Mouse (Mus musculus) T-cell, adult 2 months (primary cell): ENCODE data around the gene Pex5.

Source experiments
- DNase-seq: peaks from one replicate; pipeline ENCODE4 v3.0.0; 2022; ENCODE audit warnings: low spot score

The Pex5 gene

DNA sequence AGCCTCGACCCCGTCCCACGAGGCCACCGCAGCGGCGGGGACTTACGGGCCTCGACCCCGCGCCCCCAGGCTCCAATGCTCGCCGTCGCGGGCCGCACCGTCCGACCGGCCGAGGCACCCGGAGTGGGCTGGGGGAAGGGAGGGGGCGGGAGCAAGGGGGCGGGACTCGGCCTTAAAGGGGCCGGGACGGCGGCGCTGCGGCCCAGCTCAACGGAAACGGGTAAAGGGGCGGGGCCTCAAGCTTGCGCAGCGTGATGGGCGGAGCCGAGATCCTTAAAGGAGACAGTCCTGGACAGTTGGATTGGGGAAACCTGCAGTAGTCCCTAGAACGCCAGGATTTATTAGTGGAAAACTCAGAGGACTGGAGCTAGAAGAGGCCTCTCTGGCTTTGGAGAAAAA is at the start of gene Pex5:
Gene Pex5 (minus strand): TSS at position 141 of the 399 bp plus-strand sequence.
- peak; percentile 85 for DNase-seq

DNA sequence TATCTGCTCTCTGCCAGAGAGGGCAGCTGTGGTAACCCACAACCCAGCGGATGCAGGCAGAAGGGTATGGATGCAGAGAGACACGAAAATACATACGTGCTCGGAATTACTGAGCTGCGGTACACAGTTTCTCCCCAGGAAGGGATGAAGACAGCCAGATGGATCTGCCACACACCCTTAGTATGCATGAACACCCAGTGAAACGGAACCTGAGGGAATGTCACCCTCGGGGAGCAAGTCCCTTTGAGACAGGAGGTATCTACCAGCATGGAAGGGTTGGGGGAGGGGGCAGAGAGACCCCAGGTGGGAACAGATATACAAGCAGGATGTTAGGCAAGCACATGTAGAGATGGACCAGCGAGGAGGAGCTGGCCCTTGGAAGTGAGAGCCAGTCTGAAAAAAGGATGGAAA is 49.0 kb upstream of the Pex5 start:
- peak; percentile 42 for DNase-seq

DNA sequence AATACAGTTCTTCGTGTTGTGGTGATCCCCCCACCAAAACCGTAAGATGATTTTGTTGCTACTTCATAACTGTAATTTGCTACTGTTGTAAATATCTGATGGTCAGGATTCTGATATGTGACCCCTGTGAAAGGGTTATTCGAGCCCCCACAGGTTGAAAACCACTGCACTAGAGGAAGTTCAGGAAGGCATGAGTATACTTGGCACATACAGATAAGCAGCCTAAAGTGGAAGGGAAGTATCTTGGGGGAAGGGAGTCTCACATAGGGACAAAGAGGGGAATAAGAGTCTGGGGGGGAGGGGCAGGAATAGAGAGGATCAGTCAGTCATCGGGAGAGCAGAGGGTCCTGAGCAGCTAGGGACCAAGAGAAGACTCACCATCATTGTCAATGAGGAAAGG is 44.5 kb upstream of the Pex5 start:
- no peak for DNase-seq

DNA sequence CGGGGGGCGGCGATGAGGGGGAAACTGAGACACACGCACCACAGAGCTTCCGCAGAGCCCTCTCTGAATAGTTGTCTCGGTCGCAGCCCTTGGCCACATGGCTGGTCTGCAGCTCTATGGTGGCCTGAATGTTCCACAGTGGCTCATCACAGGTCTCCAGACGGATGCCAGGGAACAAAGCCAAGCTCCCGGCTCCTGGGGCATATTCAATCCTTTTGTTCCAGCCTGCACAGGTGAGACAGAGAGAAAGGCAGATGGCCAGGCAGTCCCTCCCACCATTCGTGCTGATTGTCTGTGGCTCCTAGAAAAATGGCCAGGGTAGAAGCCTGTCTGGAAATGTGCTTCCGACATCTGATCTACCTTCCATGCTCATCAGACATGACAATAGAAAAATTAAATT is 43.6 kb upstream of the Pex5 start:
- no peak for DNase-seq

DNA sequence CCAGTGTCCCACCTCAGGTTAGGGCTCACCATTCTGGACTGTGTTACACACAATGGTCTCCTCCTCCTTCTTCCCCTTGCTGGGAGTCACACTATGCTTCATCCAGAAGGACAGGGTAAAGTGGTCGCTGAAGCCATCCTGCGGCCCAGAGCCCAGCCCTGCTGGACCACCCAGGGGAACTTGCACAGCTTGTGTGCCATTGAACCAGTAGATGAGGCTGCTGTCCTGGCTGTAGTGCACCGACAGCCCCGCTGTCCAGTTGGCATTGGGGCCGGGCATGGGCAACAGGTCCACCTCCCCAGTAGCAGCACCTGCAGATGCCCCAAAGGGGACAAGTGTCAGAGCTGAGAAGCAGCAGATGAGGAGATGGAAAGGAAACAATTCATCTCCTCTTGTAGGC is 43.0 kb upstream of the Pex5 start:
- no peak for DNase-seq

DNA sequence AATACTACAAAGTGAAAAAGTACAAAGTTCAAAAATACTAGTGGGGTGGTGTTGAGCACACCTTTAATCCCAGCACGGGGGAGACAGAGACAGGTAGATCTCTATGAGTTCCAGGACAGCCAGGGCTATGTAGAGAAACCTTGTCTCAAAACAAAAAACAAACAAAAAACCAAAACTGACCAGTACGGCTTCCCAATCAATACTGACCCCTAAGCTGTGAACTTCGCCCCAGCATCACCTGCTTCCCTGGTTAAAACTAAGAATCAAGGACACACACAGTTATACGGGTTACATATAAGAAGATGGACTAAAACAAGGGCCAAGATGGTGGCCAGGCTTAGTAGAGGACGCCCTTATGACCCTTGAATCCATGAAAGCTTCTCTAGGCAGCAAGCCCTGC is 41.4 kb upstream of the Pex5 start:
- no peak for DNase-seq

DNA sequence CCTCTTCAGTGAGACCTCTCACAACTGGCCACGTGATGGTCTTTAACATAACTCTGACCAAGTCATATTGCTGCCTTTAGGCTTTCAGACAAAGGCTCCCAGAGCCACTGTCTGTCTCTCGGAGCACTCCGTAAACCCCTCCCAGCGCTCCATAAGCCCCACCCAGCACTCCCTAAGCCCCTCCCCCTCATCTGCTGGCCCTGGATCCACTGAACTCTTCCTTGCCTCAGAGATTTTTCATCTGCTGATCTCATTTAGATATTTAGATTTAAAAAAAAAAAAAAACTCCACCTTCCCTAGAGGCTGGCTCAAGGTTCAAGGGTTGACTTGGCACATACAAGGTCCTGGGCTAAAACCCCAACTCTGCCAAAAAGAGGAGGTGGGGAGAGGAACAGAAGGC is 38.9 kb upstream of the Pex5 start:
- no peak for DNase-seq

DNA sequence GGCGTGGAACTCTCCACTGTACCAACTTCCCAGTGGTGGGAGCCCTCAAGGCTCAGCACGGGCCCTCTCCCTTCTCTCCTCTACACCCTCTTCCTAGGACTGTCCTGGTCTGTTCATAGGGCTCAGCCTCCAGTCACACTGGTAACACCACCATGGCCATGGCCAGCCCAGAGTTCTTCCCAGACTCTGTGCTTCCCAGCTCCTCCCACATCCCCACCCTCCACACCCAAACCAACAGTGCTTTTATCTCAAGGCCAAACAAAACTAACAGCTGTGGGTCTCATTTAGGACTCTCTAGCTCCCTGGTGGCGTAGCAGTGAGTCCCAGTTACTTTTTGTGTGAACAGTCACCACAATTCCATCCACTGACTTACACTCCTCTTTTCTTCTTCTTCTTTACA is 37.1 kb upstream of the Pex5 start:
- no peak for DNase-seq

DNA sequence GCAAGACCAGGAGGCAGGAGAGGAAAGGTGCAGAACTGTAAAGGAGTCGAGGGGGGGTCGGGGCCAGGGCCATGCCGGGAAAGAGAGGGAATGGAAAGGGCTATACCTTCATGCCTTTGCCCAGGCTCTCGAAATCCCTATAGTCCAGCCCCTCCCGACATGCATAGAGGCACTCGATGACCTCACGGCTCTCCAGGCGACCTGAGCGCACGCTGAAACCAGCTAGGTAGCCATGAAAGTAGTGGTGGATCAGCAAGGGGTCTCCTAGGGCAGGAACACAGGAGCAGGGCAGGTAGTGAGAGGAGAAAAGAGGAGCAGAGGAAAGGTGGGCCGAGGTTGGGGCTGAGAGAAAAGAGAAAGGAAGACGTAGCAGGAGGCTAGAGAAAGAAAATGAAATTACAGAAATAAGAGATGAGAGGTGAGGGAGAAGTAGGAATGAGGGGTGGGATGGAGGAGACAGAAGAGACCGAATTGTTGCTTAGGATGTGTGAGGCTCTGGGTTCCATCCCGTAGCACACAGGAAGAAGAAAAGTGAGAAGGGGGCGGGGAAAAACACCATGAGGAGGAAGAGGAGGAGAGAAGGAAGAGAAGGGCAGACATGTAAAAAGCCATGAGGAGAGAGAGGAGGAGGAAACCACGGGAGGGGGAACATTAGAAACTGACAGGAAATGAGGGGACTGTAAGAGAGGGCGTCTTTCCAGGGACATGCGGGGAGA is 35.0 kb upstream of the Pex5 start:
- DNase-seq = no peak

DNA sequence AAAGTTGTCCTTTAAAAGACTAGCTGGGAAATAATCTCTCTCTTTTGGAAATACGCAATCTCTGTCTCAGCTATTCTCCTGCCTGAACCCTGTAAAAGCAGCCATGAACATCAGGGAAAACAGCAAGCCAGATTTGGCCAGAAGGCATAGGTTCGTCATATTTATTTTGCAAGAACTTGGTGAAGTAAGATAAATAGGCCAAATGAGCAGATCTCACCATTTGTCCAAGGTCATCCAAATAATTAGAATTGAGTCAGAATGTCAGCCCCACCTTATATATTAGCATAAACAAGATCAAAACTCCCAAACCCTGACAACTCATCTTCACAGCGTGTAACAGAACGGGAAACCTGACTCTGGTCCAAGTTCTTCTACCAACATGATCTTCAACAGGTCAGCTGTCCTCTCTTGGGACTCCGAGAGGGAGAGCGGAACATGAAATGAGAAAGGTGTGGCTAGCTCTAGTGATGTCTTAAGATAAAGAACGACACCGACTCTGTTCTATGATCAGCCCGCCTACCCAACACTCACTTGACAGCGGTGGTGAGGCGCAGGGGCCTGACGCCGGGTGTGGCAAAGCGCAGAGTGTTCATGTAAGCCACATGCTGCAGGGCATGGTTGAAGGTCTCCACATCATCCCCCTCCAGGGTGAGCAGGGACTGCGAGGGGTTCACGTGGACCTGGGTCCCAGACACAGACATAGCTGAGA is 34.2 kb upstream of the Pex5 start:
- no peak for DNase-seq

DNA sequence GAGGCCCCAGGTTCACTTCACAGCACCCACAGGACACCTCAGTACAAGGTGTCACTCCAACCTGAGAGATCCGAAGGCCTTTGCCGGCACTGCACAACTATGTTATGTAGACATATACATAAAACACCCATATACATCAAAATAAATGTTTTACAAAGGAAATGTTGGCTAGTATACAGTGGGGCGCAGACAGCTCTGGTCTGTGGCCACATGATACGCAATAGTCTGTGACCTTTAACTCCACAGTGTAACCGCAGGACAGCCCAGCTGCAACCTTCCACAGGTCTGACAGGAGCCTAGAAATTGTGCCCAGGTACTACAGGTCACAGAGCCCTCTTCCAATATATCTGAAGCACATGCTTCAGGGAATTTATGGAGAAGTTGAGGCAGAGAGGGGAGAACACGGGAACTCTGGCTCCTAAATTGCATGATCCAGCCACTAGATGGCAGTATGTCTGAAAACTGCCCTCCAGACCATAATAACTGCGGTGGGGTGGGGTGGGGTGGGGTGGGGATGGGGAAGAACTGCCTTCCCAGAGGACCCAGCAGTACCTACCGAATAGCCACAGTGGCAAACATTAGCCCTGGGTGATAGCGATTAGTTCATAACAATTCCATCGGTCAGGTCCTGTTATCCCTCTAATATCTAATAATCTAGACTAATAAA is 33.5 kb upstream of the Pex5 start:
- no peak for DNase-seq

DNA sequence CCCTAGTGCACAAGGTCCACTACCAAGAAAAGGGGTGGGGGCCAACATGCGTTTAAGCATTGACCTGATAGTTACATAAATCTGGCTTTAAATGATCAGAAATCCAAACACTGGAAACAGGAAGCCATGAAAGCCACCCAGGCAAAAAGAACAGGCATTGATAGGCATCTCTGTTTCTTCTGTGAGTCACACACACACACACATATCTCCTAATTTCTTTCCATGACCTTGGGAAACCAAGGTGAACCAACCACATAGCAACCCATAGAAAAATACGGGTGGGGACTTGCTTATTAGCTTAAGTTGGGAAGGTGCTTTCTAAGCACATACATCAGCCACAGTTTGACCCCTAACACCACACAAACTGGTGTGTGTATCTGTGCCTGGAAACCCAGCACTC is 32.5 kb upstream of the Pex5 start:
- DNase-seq = no peak

DNA sequence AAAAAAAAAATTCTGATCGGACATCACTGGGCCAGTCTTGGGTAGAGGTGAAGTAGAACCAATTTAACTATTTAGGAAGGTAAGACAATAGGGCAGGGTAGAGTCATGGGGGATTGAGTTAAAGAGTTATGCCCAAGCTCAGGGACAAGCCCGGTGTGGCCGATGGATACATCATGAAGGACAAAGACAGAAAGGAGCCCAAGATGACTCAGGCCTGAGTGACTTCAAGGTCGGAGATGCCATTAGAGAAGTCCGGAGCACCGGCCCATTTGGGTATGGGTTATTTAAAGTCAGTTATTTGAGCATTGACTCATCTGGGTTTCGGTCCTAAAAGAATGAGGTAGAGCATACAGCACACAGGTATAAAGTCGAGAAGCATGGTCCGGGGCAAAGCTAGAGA is 31.6 kb upstream of the Pex5 start:
- no peak for DNase-seq

DNA sequence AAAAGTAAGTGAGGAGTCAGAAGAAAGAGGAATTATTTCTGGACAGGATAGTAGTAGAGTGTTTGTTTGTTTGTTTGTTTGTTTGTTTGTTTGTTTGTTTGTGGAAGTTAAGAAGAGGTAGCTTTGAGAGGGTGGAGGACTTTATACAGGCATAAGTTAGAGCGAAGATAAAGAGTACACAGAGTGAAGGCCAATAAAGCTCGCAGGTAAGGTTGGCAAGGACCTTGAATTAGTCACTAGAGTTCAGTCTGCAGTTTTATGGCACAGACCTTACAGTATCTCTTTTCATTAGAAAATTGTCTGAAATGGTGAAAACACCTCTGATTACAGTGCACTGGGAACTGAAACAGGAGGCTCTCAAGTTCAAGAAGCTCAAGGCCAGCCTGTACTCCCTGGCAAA is 31.2 kb upstream of the Pex5 start:
- DNase-seq = no peak

DNA sequence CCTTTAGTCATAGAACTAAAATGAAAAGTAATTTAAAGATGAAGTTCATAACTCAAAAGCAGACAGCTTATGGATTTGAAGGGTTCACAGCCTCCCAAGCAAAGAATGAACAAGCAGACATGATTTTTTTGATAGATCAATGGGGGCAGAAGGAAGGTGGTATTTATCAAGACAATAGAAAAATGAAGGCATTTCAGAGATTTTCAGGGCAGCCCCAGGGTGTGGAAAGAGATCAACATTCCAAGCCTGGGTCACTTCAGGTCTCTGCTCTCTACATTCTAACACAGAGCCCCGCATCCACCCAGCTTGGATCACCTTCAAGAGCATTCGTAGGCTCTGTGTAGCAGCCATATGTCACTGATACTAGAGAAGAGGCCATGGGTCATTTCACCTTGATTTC is 28.5 kb upstream of the Pex5 start:
- DNase-seq = no peak

DNA sequence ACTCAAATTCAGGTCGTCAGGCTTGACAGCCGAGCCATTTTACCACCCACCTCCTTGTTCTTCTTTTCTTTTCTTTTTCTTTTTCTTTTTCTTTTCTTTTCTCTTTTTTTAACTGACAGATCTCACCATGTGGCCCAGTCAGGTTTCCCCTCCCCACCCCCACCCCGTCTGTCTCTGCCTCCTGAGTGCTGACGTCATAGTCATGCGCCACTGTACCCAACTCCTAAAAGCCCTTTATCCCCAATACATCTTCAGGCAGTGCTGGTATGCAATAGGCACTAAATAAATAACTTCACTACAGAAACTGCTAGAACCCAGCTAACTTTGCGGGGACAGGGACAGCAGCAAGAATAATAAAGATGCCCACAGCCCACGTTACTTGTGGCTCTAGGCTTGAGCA is 21.4 kb upstream of the Pex5 start:
- DNase-seq = no peak

DNA sequence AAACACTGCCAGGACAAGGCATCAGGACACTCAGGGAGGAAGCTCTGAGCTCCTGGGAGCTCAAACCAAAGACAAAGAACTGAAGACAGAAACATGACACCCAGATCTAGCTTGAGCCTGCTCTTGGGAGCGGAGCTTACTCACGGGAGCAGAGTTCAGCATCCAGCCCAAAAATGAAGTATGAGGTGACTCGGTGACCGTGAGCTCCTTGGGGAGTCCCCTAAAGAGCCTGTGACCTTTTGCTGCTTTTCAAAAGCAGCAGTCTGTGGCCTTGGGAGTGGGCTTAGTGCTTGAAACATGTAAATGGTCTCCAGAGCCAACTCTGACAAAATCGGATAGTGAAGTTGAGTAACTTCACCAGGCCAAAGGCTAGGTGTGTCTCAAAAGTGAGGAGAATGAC is 20.3 kb upstream of the Pex5 start:
- DNase-seq = no peak

DNA sequence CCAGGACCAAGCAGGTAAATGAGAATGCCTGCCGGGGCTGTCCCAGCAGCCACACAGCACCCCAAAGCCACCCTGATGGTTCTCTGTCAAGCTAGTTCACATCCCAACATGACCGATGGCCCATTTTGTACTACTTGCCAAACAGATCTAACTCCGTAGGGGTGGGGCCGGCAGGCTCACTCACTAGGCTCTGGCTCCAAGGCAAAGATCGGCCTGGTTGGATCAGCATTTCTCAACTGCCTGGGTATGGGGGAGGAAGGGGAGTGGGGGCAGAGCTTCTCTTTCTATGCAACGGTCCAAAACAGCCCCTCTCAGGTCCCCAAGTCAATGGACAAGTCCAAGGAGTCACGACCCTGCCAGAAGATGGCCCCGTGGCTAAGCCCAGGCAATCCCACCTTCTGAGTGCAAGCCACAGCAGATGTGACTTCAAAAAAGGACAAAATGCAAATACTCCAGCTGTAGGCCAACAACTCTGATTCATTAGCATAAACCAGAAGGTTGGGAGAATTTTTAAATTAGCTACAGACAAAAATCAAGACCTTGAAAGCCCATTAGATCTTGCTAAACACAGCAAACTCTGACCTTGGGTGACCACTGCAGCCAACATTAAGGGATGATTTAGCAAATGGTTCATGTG is 18.9 kb upstream of the Pex5 start:
- DNase-seq = no peak

DNA sequence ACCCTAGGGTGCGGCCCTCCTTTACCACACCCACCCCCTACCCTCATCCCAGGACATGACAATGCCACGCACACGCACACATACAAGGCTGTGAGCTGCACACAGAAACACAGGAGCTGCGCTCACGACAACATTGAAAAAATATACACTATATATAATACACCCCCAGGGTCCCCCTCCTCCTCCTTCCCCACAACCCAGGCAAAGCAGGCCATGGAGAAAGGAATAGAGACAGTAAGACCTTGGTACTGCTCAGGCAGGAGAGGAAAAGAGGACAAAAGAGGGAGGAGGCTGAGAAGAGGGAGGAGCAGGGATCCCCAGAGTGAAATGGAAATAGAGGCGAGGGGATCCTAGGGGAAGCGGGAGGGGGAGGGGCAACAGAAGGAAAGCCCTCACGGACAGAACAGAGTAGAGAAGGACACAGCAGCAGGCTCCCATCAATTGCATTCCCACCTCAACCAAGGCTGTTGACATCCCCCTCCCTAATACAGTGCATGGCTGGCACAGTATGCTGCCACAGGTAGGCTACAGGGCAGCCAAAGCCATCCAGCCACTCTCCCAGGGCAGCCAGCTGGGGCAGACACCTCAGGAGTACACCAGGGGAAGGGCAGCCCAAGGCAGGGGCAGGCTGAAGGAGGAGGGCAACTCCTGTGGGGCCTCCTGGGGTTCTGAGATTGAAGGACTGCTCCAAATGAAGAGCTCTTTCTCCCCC is 16.1 kb upstream of the Pex5 start:
- DNase-seq = no peak

DNA sequence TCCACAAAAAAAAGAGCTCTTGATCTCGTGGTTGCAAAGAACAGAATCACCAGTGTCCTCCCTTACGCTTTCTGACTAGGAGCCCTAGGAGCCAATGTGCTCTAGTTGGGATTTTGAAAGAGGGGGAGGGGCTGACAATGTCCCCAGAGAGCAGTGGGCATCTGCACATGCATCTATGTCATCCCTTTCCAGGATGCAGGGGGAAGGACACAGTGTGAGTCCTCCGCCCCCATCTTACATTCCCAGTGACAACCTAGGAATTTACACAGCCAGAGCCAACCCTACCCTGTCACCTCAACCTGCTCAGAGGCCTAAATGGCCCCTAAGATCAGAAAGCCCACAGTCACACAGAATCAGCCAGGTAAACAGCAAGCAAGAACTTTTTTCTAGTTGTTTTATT is 15.5 kb upstream of the Pex5 start:
- no peak for DNase-seq

DNA sequence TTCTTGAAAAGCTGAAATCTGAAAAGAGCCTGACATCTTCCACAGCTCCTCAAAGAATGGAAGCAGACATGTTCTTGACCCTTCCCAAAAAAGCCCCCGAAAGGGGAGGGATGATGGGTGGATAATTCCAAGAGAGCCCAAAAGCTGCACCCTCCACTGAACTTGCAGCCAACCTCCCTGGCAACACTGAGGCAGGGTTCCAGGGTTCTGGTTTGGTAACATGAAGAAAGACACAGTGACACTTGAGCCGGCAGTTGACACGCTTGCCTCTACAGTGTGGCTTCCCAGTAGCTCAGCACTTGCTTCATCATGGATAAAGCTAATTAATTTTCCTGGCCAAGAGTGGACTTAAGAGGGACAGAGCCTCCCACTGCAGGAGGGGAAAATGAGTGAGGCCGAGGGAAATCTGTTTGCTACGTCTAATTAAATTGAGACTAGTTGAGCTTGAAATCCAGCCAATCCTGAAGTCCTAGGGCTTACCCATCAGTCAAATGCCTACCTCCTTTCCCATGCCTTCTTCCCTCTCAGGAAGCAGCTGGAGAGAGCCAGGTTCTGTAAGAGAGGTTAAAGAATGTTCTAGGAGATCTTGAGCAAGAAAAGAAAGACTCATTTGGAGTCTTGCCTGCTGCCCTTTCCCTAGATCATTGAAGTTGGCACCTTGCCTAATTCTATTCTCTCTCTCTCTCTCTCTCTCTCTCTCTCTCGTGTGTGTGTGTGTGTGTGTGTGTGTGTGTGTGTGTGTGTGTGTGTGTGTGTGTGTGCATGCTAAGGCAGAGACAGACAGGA is 13.1 kb upstream of the Pex5 start:
- no peak for DNase-seq

DNA sequence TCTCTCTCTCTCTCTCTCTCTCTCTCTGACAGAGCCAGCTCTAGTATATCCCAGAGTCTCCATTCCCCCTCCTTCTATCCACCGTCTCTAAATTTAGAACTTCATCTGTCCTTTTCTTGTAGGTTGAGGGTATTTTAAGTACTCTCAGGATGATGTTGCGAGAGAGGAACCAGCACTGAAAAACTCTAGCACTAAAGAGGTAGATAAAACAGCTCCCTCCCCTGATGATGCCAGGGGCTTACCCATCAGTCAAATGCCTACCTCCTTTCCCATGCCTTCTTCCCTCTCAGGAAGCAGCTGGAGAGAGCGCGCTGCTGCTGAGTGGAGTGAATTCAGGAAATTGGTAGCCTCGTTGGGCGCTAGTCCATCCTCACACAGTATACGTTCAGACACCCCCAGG is 12.4 kb upstream of the Pex5 start:
- no peak for DNase-seq
